Mouse (Mus musculus): ENCODE data around the gene Aph1c. TPM values are rescaled to one million over a fixed set of nuclear protein-coding genes. Genes with fewer than 3 reads are reported as not detected.
"Not testable (repeated sequence)": the region's sequence is repeated elsewhere in the genome, so short reads cannot be mapped to it uniquely, and the experiment has no call there.

Gene Aph1c
- total and polyA plus RNA-seq, 3 experiments, result 0.07 to 0.89 (median 0.10) TPM

GRCm38 (mm10) chr9:66813392-66813791 is 21.1 kb downstream of the Aph1c start:
- TF ChIP-seq MAFK (IDR thresholded peaks at IDR 0.05; ENCODE audit: insufficient replicate concordance, low read length) (no peak), ZKSCAN1 (IDR thresholded peaks at IDR 0.05; ENCODE audit: borderline replicate concordance, low read depth, low read length) (no peak), ETS1 (conservative IDR thresholded peaks at IDR 0.05; ENCODE audit: low read depth, low read length) (no peak), ZNF384 (IDR thresholded peaks at IDR 0.05; ENCODE audit: low read depth, low read length) (no peak), ZC3H11A (IDR thresholded peaks at IDR 0.05; ENCODE audit: low read depth, low read length) (no peak), HCFC1 (IDR thresholded peaks at IDR 0.05; ENCODE audit: low read depth, low read length) (no peak), POLR2AphosphoS2 (IDR thresholded peaks at IDR 0.05; ENCODE audit: low read depth, low read length) (no peak), ELF1 (IDR thresholded peaks at IDR 0.05; ENCODE audit: low read depth, low read length) (no peak), JUN (IDR thresholded peaks at IDR 0.05; ENCODE audit: insufficient read depth, low read depth, low read length) (no peak), RCOR1 (conservative IDR thresholded peaks at IDR 0.05; ENCODE audit: low read depth, low read length) (no peak), MAX (IDR thresholded peaks at IDR 0.05; ENCODE audit: low read length) (no peak), USF1 (IDR thresholded peaks at IDR 0.05; ENCODE audit: low read depth, low read length) (no peak), IRF4 (IDR thresholded peaks at IDR 0.05; ENCODE audit: low read depth, low read length) (no peak), JUND (conservative IDR thresholded peaks at IDR 0.05; ENCODE audit: low read depth, low read length) (no peak), USF2 (conservative IDR thresholded peaks at IDR 0.05; ENCODE audit: low read depth, low read length) (no peak), MEF2A (IDR thresholded peaks at IDR 0.05; ENCODE audit: borderline replicate concordance, low read depth, low read length) (no peak), ZMIZ1 (IDR thresholded peaks at IDR 0.05; ENCODE audit: low read depth, low read length) (no peak)
- Histone ChIP-seq H3K79me2 (replicated peaks; ENCODE audit: control insufficient read depth, extremely low read depth, insufficient read depth, poor library complexity, severe bottlenecking) (no peaks in the 10 kb centered on the region), H3K27ac (ENCODE audit: insufficient read depth, low read depth) (no peak overlapping the region), H3K4me3 (replicated peaks in 1 of 3; ENCODE audit: low read depth in 2 of 3, low read length in 2 of 3, poor library complexity in 1 of 3) (no peak overlapping the region), H3K27me3 (replicated peaks) (no peaks in the 10 kb centered on the region), H3K9ac (ENCODE audit: insufficient read depth, low read depth) (no peak overlapping the region), H3K36me3 (replicated peaks in 1 of 2; ENCODE audit: control insufficient read depth in 1 of 2, insufficient read depth in 1 of 2, low read length in 1 of 2) (no peaks in the 10 kb centered on the region), H3K4me1 (ENCODE audit: control insufficient read depth in 1 of 2, insufficient read depth in 2 of 2) (peaks cover 0 to 14% of the 10 kb centered on the region in 2 experiments; a peak in 2 of 4 replicates), H3K9me3 (replicated peaks; ENCODE audit: low read length) (no peaks in the 10 kb centered on the region), H3K4me2 (ENCODE audit: insufficient read depth, low read depth, poor library complexity, severe bottlenecking) (no peak overlapping the region)
- DNase-seq (ENCODE audit: extremely low read depth), result no peak
- dilution Hi-C loops (cut with MboI; ENCODE audit: extremely low pct_ligation_motif_present, extremely low pct_unique_long_range_greater_than_20kb, low sequenced_read_pairs) (no loop called here), in situ Hi-C loops (cut with MboI; ENCODE audit: low pct_ligation_motif_present, low pct_unique_long_range_greater_than_20kb, low sequenced_read_pairs) (no loop called here)

- H3K4me3 ChIP-seq (replicated peaks in 1 of 3; ENCODE audit: low read depth in 2 of 3, low read length in 2 of 3, poor library complexity in 1 of 3); H3K9ac ChIP-seq (ENCODE audit: insufficient read depth, low read depth); H3K27ac ChIP-seq (ENCODE audit: insufficient read depth, low read depth); dilution Hi-C loops (cut with MboI; ENCODE audit: extremely low pct_ligation_motif_present, extremely low pct_unique_long_range_greater_than_20kb, low sequenced_read_pairs); H3K4me2 ChIP-seq (ENCODE audit: insufficient read depth, low read depth, poor library complexity, severe bottlenecking); DNase-seq (ENCODE audit: extremely low read depth); H3K79me2 ChIP-seq (replicated peaks; ENCODE audit: control insufficient read depth, extremely low read depth, insufficient read depth, poor library complexity, severe bottlenecking); in situ Hi-C loops (cut with MboI; ENCODE audit: low pct_ligation_motif_present, low pct_unique_long_range_greater_than_20kb, low sequenced_read_pairs); H3K4me1 ChIP-seq (ENCODE audit: control insufficient read depth in 1 of 2, insufficient read depth in 2 of 2); H3K27me3 ChIP-seq (replicated peaks); H3K9me3 ChIP-seq (replicated peaks; ENCODE audit: low read length); H3K36me3 ChIP-seq (replicated peaks in 1 of 2; ENCODE audit: control insufficient read depth in 1 of 2, insufficient read depth in 1 of 2, low read length in 1 of 2): not testable (repeated sequence)
These were observed 28.6 kb downstream of the Aph1c start for GRCm38 (mm10) chr9:66805951-66806350.

Data from CH12.LX (cell line).